Mouse (Mus musculus) embryonic facial prominence, embryonic 12.5 days (tissue): ENCODE results near the gene Snx8. TPM values are rescaled to one million over a fixed set of nuclear protein-coding genes. Genes with fewer than 3 reads are reported as not detected.

ENCODE experiments used
- ATAC-seq: fragments of 200-750 bp; cut with Nextera tagmentation; 2 replicates; pipeline ENCODE4 v1.8.0; 2017; ENCODE audit not compliant: insufficient number of reproducible peaks, insufficient read depth, low FRiP score, low TSS enrichment
- H3K27ac ChIP-seq: fragments of 300-500 bp; sonication (generic); 2 replicates; pipeline ENCODE4 v1.5.1; 2016; ENCODE audit warnings: mild to moderate bottlenecking
- H3K27me3 ChIP-seq: fragments of 300-500 bp; sonication (generic); 2 replicates; pipeline ENCODE4 v1.6.1; 2016; ENCODE audit warnings: mild to moderate bottlenecking, moderate library complexity
- H3K36me3 ChIP-seq: fragments of 300-500 bp; sonication (generic); 2 replicates; pipeline ENCODE4 v1.6.1; 2016; ENCODE audit warnings: mild to moderate bottlenecking
- H3K4me1 ChIP-seq: fragments of 300-500 bp; sonication (generic); 2 replicates; pipeline ENCODE4 v1.6.1; 2016
- H3K4me2 ChIP-seq: fragments of 300-500 bp; sonication (generic); replicated peaks from 2 replicates; pipeline ENCODE4 v1.6.1; 2016; ENCODE audit warnings: mild to moderate bottlenecking, moderate library complexity
- H3K4me3 ChIP-seq: fragments of 300-500 bp; sonication (generic); 2 replicates; pipeline ENCODE4 v1.5.1; 2016; ENCODE audit warnings: mild to moderate bottlenecking
- H3K9ac ChIP-seq: fragments of 300-500 bp; sonication (generic); 2 replicates; pipeline ENCODE4 v1.6.1; 2016; ENCODE audit warnings: mild to moderate bottlenecking, moderate library complexity
- H3K9me3 ChIP-seq: fragments of 300-500 bp; sonication (generic); 2 replicates; pipeline ENCODE4 v1.6.1; 2016; ENCODE audit warnings: mild to moderate bottlenecking, moderate library complexity
- WGBS: fragments of 180-500 bp; shearing (Covaris S2); methylation state at CpG from one replicate; pipeline ENCODE4 v1.1.7; 2016; 5-methylcytosine and 5-hydroxymethylcytosine counted together
- polyA plus RNA-seq: library from polyadenylated mRNA; unstranded; fragments of >200 nt; fragmentation: Nextera tagmentation; extraction: Ambion mirVana; gene quantifications from 2 replicates; pipeline ENCODE4 v1.2.1, GENCODE M21; 2016

Gene Snx8
- polyA plus RNA-seq, 1 experiment from 2014 or later: 21.4 TPM

- no peaks in the 10 kb centered on the region; the same call in 1 of the 2 replicates for H3K9me3 ChIP-seq
- H3K36me3 ChIP-seq: no peaks in the 10 kb centered on the region
- H3K4me2 ChIP-seq: no peak overlapping the region
- no peak overlapping the region for H3K27ac ChIP-seq
- no peaks in the 10 kb centered on the region for H3K27me3 ChIP-seq
- no peaks in the 10 kb centered on the region for H3K4me1 ChIP-seq
- ATAC-seq: no peak
- WGBS: 32% methylated on average over 6 of the region's 6 CpGs
- no peak overlapping the region for H3K9ac ChIP-seq
- no peak overlapping the region for H3K4me3 ChIP-seq
Observed at GRCm38 (mm10) chr5:140405126-140405525, 16.1 kb upstream of the Snx8 start.

DNA sequence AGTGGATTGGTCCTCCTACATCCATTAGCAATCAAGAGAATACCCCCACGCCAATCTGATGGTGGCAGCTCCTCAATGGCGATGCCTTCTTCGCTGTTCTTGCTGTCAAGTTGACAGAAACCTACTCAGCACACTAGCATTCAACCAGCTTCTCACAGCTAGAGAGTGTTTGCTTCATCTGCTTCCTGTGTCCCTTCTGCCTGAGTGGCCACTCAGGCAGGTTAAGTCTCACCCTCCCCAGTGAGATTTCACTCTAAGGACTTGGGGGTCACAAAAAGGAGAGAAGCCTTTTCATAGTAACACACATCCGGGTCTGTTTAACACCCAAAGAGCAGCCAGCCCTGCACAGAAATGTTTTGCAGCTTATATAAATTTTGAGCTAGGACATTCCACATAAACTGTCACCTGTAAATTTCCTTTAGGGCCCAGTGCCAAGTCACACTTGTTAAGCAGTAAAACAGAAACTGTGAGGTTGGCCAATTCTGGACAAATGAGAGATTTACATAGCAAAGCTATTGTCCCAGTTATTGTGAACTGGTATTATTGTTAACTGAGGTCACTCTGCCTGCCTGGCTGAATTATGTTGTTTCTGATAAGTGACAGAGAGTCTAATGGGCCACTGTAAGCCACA, 13.7 kb upstream of the Snx8 start:
- no peak overlapping the region for H3K4me2 ChIP-seq
- H3K9me3 ChIP-seq: no peaks in the 10 kb centered on the region; the same call in 1 of the 2 replicates
- no peak overlapping the region for H3K27ac ChIP-seq
- H3K4me3 ChIP-seq: no peak overlapping the region
- no peak overlapping the region for H3K9ac ChIP-seq
- 86% methylated on average over 4 of the region's 4 CpGs for WGBS
- no peaks in the 10 kb centered on the region for H3K36me3 ChIP-seq
- no peaks in the 10 kb centered on the region for H3K4me1 ChIP-seq
- H3K27me3 ChIP-seq: no peaks in the 10 kb centered on the region
- no peak for ATAC-seq

DNA sequence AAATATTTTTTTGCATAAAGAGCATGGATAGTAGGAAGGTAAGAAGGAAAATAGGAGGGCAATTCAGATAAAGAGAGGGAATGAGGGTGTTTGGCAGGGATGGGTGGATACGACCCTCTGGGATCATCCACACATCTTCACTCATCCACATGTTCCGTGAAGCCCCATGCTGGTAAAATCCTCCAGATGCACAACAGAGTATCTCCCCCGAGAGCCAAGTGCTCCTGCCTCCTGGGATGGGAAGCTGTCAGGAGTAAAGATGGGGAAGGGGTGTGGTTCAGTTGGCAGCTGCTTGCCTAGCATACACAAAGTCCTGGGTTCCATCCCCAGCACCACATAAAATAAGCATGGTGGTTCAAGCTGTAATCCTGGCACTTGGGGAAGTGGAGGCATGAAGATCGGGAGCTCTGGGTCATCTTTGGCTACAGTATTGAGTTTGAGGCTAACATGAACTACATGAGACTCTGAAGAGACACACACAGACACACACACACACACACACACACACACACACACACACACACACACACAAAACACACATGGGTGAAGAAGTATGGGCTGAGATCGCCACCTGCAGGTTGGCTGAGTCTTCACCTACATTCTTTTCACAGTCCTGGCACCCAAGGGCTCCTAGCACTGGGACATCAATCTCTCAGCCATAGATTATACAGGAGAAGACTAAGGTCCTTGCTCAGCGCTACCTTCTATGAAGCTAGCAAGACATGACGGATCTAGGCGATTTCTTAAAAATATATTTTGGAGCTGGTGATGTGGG, 7.3 kb upstream of the Snx8 start:
- no peak overlapping the region for H3K4me2 ChIP-seq
- WGBS: 68% methylated on average over 8 of the region's 8 CpGs
- H3K4me1 ChIP-seq: no peaks in the 10 kb centered on the region
- H3K27ac ChIP-seq: no peak overlapping the region
- no peak overlapping the region for H3K9ac ChIP-seq
- no peaks in the 10 kb centered on the region for H3K36me3 ChIP-seq
- no peaks in the 10 kb centered on the region for H3K9me3 ChIP-seq
- no peaks in the 10 kb centered on the region for H3K27me3 ChIP-seq
- no peak for ATAC-seq
- no peak overlapping the region for H3K4me3 ChIP-seq

GRCm38 (mm10) chr5:140392701-140393100, 3.6 kb upstream of the Snx8 start:
- WGBS: 87% methylated on average over 3 of the region's 3 CpGs
- Histone ChIP-seq H3K36me3 (no peaks in the 10 kb centered on the region), H3K27me3 (no peaks in the 10 kb centered on the region), H3K9me3 (no peaks in the 10 kb centered on the region), H3K4me1 (peaks cover 13% of the 10 kb centered on the region), H3K9ac (no peak overlapping the region), H3K4me3 (no peak overlapping the region), H3K27ac (no peak overlapping the region), H3K4me2 (no peak overlapping the region)
- no peak for ATAC-seq

DNA sequence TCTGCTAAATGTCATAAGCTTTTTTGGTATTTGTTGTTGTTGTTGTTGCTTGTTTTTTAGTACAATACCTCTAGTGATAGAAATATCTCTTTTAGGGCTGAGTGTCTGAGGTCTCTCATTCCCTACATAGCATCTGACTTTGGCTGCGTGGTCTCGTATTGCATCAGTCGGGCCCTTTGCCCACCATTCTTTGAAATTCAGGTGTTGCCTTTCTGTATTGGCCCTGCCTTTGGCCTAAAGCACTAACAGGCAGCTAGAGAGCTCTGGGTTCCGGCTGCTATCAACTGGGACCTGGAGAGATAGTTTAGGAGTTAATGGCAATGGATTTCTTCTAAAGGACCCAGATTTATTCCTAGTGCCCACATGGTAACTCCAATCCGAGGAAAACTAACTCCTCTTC, 2.9 kb upstream of the Snx8 start:
- Histone ChIP-seq H3K9me3 (no peaks in the 10 kb centered on the region), H3K4me1 (peaks cover 18% of the 10 kb centered on the region), H3K36me3 (no peaks in the 10 kb centered on the region), H3K27me3 (no peaks in the 10 kb centered on the region), H3K27ac (no peak overlapping the region), H3K4me3 (no peak overlapping the region), H3K9ac (no peak overlapping the region), H3K4me2 (no peak overlapping the region)
- no peak for ATAC-seq
- 87% methylated on average over 5 of the region's 5 CpGs for WGBS

- H3K4me3 ChIP-seq: no peak overlapping the region
- 69% methylated on average over 1 of the region's 1 CpGs for WGBS
Observed at GRCm38 (mm10) chr5:140391435-140391834, 2.4 kb upstream of the Snx8 start.

DNA sequence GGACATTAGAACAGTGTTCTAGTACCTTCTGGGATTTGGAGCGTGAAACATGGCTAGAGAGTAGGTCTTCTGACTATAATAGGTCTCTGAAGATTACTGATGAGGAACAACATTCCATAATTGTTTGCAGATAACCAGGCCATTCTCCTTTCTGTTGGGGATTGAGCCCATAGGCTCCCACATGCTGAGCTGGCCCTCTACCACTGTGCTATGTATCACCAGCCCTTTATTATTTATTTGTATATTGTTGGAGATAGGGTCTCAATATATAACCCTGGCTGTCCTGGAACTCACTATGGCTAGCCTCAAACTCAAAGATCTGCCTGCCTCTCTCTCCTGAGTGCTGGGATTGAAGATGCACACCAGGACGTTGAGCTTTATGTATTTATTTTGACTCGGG, 585 bp upstream of the Snx8 start:
- Histone ChIP-seq H3K4me2 (peak overlapping the region; percentile 95), H3K4me3 (peak overlapping the region; percentile 83), H3K9me3 (no peaks in the 10 kb centered on the region), H3K27me3 (no peaks in the 10 kb centered on the region), H3K36me3 (no peaks in the 10 kb centered on the region), H3K9ac (peak overlapping the region; percentile 73; the same call in 1 of the 2 replicates), H3K4me1 (peaks cover 18% of the 10 kb centered on the region), H3K27ac (peak overlapping the region; percentile 26; the same call in 1 of the 2 replicates)
- 48% methylated on average over 3 of the region's 3 CpGs for WGBS
- ATAC-seq: peak; percentile 25; the same call in 1 of the 2 replicates

More at GRCm38 (mm10) chr5:140391435-140391834, 2.4 kb upstream of the Snx8 start:
- Histone ChIP-seq H3K27me3 (no peaks in the 10 kb centered on the region), H3K36me3 (no peaks in the 10 kb centered on the region), H3K4me1 (peaks cover 18% of the 10 kb centered on the region), H3K9me3 (no peaks in the 10 kb centered on the region), H3K27ac (no peak overlapping the region), H3K9ac (no peak overlapping the region), H3K4me2 (no peak overlapping the region)
- ATAC-seq: no peak

GRCm38 (mm10) chr5:140387816-140388510, 1.1 kb downstream of the Snx8 start:
- WGBS: 75% methylated on average over 12 of the region's 12 CpGs
- H3K36me3 ChIP-seq: no peaks in the 10 kb centered on the region

GRCm38 (mm10) chr5:140387236-140387635, 1.8 kb downstream of the Snx8 start:
- Histone ChIP-seq H3K4me2 (no peak overlapping the region), H3K27ac (no peak overlapping the region), H3K4me3 (no peak overlapping the region), H3K36me3 (no peaks in the 10 kb centered on the region), H3K4me1 (peaks cover 31% of the 10 kb centered on the region), H3K9me3 (no peaks in the 10 kb centered on the region), H3K9ac (no peak overlapping the region), H3K27me3 (no peaks in the 10 kb centered on the region)
- 83% methylated on average over 7 of the region's 7 CpGs for WGBS
- no peak for ATAC-seq

More at GRCm38 (mm10) chr5:140387816-140388510, 1.1 kb downstream of the Snx8 start:
- Histone ChIP-seq H3K9ac (peak overlapping the region; percentile 73), H3K9me3 (no peaks in the 10 kb centered on the region), H3K4me2 (peak overlapping the region; percentile 95), H3K4me1 (peaks cover 31% of the 10 kb centered on the region), H3K4me3 (peak overlapping the region; percentile 83), H3K27me3 (no peaks in the 10 kb centered on the region), H3K27ac (no peak overlapping the region)
- no peak for ATAC-seq

DNA sequence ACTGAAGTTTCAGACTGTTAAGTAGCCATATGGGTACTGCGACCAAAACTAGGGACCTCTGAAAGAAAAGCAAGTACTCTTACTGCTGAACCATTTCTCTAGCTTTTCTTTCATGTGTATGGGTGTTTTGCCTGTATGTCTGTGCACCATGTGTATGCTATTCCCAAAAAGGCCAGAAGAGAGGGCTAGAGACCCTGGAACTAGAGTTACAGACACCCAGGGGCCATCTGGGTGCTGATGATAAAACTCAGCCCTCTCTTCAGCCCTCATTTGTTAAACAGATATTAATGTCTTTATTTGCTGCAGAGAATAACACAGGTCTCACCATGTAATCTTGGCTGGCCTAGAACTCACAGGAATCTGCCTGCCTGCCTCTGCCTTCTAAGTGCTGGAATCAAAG, 4.6 kb downstream of the Snx8 start:
- Histone ChIP-seq H3K9me3 (no peaks in the 10 kb centered on the region), H3K27me3 (no peaks in the 10 kb centered on the region), H3K9ac (no peak overlapping the region), H3K27ac (0 out of 2 replicates have a peak overlapping the region, but pooled peaks have one; percentile 76), H3K4me2 (no peak overlapping the region), H3K4me1 (peaks cover 31% of the 10 kb centered on the region), H3K4me3 (no peak overlapping the region), H3K36me3 (no peaks in the 10 kb centered on the region)
- ATAC-seq: no peak
- WGBS: 83% methylated on average over 1 of the region's 1 CpGs

GRCm38 (mm10) chr5:140383559-140383958, 5.5 kb downstream of the Snx8 start:
- peak overlapping the region; percentile 22 for H3K4me2 ChIP-seq
- ATAC-seq: peak; percentile 32; the same call in 1 of the 2 replicates
- no peak overlapping the region for H3K9ac ChIP-seq

More at GRCm38 (mm10) chr5:140383559-140383958, 5.5 kb downstream of the Snx8 start:
- H3K27me3 ChIP-seq: no peaks in the 10 kb centered on the region
- no peaks in the 10 kb centered on the region for H3K36me3 ChIP-seq
- no peak overlapping the region for H3K4me3 ChIP-seq
- peak overlapping the region; percentile 76 for H3K27ac ChIP-seq
- H3K4me1 ChIP-seq: peaks cover 31% of the 10 kb centered on the region
- 7% methylated on average over 7 of the region's 7 CpGs for WGBS
- H3K9me3 ChIP-seq: no peaks in the 10 kb centered on the region
